17 mouse cellular contexts compared by ENCODE assay signal in the genomic region with DNA sequence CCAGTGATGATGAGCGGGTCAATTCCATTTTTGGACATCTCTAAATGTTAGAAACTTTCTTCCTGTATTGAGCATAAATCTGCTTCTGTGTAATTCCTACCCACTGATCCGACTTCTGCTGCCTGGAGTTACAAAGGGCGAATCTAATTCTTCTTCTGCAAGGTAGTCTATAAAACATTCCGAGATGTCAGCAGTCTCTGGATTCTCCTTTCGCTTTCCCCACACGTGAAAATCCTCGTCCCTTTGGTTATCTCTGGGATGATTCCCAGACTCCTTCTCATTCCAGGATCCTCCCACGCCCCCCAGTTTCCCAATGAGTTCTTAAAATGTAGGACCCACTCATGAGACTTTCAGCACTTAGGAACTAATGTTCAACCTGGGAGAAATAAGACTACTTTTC.
"Had no signal": no experiment of that assay in that cellular context is flagged by ENCODE, and none has a peak within 500 bp of the region (broad histone marks: within the 10 kb centered on the region; RNA-seq: fewer than 3 reads in every experiment).

No protein-coding gene starts in this region.

- H3K27me3 ChIP-seq: midbrain, embryonic 12.5 days; neural tube, embryonic 13.5 days; neural tube, embryonic 15.5 days had no signal

- DNase-seq: lung, embryonic 14.5 days; lung, postnatal 10 days; lung, postnatal 4 days; retina, postnatal 1 day; right cerebral cortex, adult 18-20 months; right cerebral cortex, postnatal 25 days; right cerebral cortex, postnatal 4 days; spleen, adult 18-20 months; thymus, adult 18-20 months; thymus, postnatal 14 days; thymus, postnatal 36 days had no signal

- H3K4me2 ChIP-seq: lung, embryonic 14.5 days; midbrain, embryonic 12.5 days; neural tube, embryonic 13.5 days; neural tube, embryonic 15.5 days had no signal

- ATAC-seq: midbrain, embryonic 16.5 days had no signal

- H3K36me3 ChIP-seq: midbrain, embryonic 12.5 days; neural tube, embryonic 13.5 days; neural tube, embryonic 15.5 days had no signal

- H3K27ac ChIP-seq: midbrain, embryonic 10.5 days; midbrain, embryonic 12.5 days; neural tube, embryonic 15.5 days had no signal

- H3K9ac ChIP-seq: lung, embryonic 14.5 days; midbrain, embryonic 12.5 days; neural tube, embryonic 13.5 days; neural tube, embryonic 15.5 days had no signal

- H3K9me3 ChIP-seq: midbrain, embryonic 10.5 days; midbrain, embryonic 12.5 days; neural tube, embryonic 13.5 days; neural tube, embryonic 15.5 days had no signal

- H3K4me3 ChIP-seq: midbrain, embryonic 10.5 days; midbrain, embryonic 12.5 days; myocyte; neural tube, embryonic 13.5 days; neural tube, embryonic 15.5 days had no signal
